Mouse (Mus musculus) erythroblast, embryonic 14.5 days (primary cell): ENCODE results near the gene Ankrd6.

ENCODE experiments used
- GATA1 ChIP-seq: IDR thresholded peaks from 2 replicates; pipeline ENCODE4 v1.6.1; 2012; ENCODE audit warnings: low read length, inconsistent platforms, mixed read lengths
- TAL1 ChIP-seq: IDR thresholded peaks from 3 replicates; pipeline ENCODE4 v1.6.1; 2012; ENCODE audit warnings: low read length, inconsistent platforms, mixed read lengths

GRCm38 (mm10) chr4:32918571-32918970 lies 32.1 kb downstream of the Ankrd6 start:
- TF ChIP-seq GATA1 = no peak
- no peak for TF ChIP-seq TAL1
